Mouse (Mus musculus) adrenal gland, adult 2 months (tissue): ENCODE measurements around the gene Car15. TPM values are rescaled to one million over a fixed set of nuclear protein-coding genes. Genes with fewer than 3 reads are reported as not detected.

ENCODE experiments used
- DNase-seq: peaks from one replicate; pipeline ENCODE4 v3.0.0; 2021
- long read RNA-seq: library from polyadenylated mRNA; stranded (forward); transcript quantifications from one replicate; pipeline ENCODE4 v2.0.0, GENCODE M21; 2021
- polyA plus RNA-seq: library from polyadenylated mRNA; depleted of rRNA; stranded (reverse); fragments of >200 nt; gene quantifications from 2 replicates; pipeline ENCODE4 v1.2.3, GENCODE M21; 2012; rRNA removed
- total RNA-seq, 2 experiments: library from RNA; stranded (reverse); gene quantifications; 2 replicates each; pipeline ENCODE4 v1.2.3; 2021

Car15 gene
- total RNA-seq (1 to 10 TPM; 1.7 to 3.8 TPM), polyA plus RNA-seq (5.1 and 5.5 TPM in 2 replicates)
- long read RNA-seq, result 0 reads

DNA sequence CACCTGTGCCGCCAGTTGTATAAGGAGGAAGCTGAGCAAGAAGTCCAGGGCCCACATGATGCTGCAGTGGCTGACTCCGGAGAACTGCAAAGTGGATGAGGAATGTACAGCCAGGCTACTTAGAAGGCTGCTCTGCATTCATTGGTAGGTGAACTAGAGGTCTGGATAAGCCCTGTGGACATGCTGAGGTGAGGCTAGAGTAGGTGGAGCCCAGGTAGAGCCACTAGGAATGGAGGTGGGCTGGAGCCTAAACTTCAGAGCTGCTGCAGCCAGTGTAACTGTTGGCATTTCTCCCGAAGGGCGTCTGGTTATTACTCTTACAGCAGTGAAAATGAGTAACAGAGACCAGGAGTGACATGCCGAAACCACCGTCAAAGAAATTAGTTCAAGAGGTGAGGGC is at the start of gene Car15:
Car15 (minus strand) TSS at position 314 of the 400 bp plus-strand sequence.
- no peak for DNase-seq

DNA sequence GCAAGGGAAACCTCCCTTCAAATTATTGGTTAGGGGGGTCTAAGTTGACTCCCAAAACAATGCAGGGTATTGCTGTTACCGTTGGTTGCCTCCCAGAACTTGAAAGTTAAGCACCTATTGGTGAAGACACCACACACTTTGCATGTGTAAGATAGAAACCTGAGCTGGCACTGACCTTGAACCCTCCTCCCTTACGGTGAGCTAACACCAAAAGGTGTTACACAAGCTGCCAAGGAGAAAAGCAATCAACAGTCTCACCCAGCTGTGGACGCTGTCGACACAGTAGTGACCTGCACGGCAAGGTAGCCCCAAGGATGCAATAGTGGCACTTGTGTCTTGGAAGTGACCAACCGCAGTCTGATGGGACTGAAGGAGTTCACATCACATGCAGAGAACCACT is 46.0 kb upstream of the Car15 start:
- DNase-seq, result no peak

GRCm38 (mm10) chr16:17882196-17882595 is 44.0 kb upstream of the Car15 start:
- DNase-seq, result no peak

DNA sequence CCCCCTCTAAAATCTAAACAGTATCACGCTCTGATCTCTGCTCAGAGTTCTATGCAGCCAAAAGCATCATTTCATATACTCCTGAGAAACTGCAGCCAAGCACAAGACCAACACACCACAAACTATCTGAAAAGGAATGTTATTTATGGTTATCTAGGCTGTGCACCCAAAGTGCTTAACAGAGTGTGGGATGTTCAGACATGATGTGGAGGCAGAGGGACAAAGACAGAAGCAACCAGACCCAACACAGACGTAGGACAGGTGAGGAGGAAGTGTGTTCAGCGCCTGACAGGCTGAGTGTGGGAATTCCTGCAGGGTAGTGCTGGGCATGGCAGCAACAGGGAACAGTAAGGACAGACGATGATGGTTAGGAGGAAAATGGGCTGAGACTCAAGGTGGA is 41.4 kb upstream of the Car15 start:
- no peak for DNase-seq

DNA sequence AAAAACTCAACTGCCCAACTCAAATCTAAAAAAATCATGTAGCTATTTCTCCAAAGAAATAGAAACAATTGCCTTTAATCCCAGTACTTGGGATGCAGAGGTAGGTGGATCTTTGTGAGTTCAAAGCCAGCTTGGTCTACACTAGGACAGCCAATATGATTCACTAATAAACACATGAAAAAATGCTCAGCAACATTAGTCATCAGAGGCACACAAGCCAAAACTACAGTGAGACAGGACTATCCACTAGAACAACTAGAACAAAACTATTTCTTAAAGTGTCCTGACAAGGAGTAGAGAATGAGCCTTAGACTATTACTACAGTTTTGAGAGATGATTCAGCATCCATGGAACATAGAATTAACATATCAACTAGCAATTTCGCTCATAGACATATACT is 37.9 kb upstream of the Car15 start:
- DNase-seq, result no peak

DNA sequence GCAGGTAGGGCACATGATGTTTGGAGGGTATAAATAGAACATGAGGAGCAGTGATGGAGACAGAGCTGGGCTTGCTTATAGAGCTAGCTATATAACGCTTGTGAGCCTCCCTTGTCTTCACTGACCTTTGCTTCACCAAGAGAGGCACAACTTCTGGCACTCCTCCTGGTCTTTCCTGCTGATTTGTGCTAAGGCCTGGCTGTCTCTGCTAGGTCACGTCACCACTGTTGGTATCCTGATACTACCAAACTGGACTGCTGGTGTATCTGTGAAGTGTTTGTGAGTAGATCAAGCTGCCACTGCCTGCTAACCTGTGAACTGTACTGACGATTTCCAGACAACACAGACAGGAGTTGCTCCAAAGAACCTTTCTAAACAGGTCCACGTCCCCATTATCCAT is 37.0 kb upstream of the Car15 start:
- DNase-seq, result no peak

GRCm38 (mm10) chr16:17872995-17873394 is 34.8 kb upstream of the Car15 start:
- DNase-seq, result no peak

- DNase-seq, result no peak
These were observed 33.1 kb upstream of the Car15 start for GRCm38 (mm10) chr16:17871248-17871647.

- DNase-seq, result no peak
These were observed 27.6 kb upstream of the Car15 start for GRCm38 (mm10) chr16:17865770-17866169.

DNA sequence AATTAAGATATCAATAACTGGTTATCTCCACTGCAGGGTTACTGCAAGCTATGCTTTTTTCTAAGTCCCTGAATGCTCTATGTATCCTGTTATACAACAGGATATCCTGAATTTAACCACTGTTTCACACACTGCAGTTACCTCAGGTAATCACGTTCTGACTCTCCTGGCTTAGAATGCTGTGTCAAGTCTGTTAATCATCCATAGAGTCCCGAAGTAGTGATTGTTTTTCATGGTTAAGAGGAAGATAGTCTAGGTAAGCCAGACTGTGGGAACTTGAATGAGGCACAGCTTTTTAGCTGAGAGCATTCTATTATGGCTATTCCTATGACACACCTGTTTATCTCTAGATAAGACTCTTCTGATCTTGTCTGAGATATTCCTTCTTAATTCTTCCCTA is 27.1 kb upstream of the Car15 start:
- no peak for DNase-seq

DNA sequence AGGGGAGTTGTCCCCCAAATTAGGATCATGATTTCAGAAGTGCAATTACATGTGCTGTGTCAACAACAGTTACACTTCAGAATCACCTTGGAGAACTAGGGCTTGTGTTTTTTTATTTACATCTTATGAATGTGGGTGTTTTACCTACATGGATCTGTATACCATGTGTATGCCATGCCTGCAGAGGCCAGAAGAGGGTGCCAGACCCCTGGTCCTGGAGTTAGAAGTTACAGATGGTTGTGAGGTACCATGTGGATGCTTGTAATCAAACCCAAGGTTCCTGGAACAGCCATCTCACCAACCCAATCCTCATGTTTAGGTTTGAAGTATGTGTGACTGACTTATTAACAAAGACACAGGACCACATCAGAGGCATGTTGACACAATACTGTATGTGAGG is 20.4 kb upstream of the Car15 start:
- no peak for DNase-seq

DNA sequence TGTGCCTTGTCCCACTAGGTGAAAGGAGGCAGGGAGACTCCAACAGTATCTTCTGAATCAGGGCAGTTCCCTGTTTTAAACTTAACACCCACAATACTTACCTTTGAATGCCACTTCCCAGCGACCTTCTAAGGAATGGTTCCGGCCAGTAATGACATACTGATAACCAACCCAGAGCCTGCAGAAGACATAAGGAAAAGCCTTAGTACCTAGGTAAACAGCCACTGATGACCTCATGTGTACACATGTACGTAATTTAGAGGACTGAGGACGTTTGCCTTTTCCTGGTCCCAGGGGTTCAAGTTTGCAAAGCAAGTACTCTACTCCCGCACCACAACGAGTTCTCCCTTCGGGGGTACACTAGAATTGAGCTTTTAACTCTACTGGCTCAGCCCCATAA is 19.0 kb upstream of the Car15 start:
- no peak for DNase-seq

GRCm38 (mm10) chr16:17853263-17853662 is 15.1 kb upstream of the Car15 start:
- DNase-seq, result no peak

GRCm38 (mm10) chr16:17851860-17852259 is 13.7 kb upstream of the Car15 start:
- no peak for DNase-seq

DNA sequence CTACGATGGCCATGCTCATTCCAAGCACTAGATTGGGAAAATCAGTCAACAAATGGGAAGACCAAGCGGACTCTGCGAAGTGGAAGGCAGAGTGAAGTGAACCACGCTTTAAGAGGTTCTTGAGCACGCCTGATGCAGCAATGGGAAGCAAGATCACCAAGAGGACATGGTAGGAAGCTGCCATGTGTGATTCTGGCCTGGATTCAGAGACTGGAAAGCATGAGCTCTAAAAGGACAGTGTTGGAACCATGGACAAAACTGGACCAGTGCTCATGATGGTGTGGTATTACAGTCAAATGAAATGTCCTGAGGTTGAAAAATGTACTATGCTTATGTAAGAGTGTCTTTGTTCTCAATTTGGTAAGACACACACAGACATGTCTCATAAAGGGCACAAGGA is 13.2 kb upstream of the Car15 start:
- DNase-seq, result no peak

DNA sequence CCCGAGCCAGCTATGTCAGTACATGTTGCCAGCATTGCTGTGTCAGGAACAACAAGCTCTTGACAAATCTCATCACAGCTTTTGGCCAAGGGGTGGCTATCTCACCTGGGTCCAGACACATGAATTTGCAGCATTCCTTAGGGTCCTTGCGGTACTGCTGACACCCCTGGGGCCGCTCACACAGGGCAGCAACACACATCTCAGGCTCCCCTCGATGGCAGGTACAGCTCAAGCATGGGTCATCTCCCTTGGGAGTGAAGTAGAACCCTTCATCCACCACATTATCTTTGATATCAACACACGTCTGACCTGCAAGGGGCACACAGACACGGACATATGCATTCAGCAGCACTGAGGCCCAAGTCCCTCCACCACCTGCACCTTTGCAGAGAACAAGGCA is 11.3 kb upstream of the Car15 start:
- no peak for DNase-seq

DNA sequence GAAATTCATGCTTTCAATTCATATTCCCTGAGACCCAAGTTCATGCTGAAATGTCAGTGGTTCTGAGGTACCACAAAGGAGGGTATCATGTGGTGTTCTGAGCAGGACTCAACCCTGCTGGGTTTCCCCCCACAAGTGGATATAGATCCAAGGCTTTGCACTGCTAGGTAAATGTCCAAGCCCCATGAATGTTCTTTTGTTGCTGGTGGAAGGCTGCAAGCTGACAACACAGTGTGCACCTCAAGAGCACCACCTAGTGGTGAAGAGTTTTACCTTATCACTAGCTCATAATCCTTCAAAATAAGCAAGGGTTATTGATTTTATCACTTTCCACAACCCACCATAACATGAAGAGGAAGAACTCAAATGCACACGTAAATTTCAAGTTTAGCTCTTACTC is 10.8 kb upstream of the Car15 start:
- peak; percentile 18 for DNase-seq

- DNase-seq, result no peak
These were observed 10.3 kb upstream of the Car15 start for GRCm38 (mm10) chr16:17848431-17848830.

GRCm38 (mm10) chr16:17843701-17844365 is 5.7 kb upstream of the Car15 start:
- DNase-seq, result no peak

DNA sequence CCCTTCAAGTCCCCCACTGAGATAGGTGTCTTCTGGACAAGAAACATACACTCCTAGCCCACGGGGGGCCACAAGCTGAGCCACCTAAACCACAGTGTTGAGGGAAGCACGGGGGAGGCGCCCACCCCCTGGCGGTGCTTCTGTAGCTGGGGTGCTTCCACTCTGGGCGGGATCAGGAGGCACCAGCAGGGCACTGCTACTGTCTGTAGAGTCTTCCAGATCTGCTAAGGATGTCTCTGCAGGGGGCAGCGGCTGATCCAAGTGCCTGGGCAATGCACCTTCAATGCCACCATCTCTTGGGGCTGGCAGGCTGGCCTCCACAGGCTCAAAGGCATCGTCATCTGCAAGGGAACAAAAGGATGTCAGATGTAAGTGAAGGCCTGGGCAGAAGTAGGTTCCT is 4.3 kb upstream of the Car15 start:
- no peak for DNase-seq

DNA sequence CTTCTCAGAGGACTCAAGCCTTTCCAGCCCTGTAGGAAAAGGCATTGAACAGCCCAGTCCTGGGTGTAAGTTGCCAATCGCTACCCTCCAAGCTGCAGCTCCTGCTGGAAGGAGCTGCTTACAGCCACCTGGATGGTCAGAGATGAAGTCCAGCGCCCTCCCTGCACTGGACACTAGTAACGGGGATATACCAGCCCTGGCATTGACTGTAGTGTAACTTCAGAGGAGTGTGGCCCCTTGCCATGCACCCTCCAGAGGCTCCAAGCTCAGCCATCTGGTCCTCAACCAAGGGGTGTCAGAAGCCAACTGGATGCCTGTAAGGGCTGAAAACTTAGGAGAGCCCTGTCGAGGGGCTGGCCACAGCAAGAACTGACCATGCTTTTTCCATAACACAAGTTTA is 1.8 kb upstream of the Car15 start:
- DNase-seq, result no peak

DNA sequence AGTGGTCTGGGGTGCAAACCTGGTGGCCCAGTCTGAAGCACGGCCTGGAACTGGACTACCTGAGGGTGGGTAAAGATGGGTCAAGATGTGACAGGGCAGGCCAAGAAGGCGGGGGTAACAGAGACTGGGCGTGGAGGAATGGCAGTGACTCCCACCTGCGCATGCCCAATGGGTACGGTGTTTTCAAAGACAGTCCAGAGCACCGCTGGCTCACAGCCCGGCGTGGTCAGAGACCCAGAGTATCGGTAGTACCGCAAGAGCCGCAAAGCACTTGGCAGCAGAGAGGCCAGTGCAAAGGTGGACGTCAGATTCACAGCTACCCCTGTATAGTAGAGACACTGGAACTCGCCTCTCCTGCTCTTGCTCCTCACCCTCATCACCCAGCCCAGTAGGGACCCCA is 2.7 kb downstream of the Car15 start:
- DNase-seq, result peak; percentile 18

GRCm38 (mm10) chr16:17834543-17834942 is 3.6 kb downstream of the Car15 start:
- DNase-seq, result no peak

DNA sequence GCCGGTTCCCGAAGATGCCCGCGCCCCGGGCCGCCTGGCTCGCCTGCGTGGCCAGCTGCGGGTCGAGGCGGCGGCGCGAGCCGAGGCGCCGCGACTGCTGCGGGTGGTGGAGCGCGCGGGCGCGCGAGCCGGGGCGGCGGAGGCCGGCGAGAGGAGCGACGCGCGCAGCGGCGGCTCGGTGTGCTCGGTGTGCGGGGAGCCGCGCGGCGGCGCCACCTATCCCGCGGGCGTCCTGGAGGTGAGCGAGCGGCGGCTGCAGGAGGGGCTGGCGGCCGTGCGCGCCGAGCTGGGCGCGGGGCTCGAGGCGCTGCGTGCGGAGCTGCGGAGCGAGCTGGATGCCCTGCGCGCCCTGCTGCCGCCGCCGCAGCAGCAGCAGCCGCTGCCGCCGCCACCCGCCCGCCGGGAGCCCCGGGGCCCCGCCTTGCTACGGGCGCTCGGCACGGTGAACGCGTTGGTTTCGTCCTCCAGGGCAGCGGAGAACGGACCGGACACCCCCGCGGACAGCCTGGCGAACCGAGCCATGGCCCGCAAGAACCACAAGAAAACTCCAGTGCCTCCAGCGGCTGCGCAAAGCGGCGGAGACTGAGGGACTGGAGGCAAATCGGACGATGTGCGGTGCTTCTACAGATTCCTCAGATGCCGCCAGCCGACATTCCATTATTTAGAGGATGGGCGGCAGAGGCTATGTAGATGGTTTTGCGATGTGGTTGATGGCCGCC is 4.3 kb downstream of the Car15 start:
- peak; percentile 51 for DNase-seq
